Mouse (Mus musculus) ES-Bruce4 (cell line): ENCODE data around the gene Gprc5b.

Experiments used
- CTCF ChIP-seq: IDR thresholded peaks from one replicate; pipeline ENCODE4 v1.8.1; 2011; ENCODE audit warnings: low read depth, low read length
- POLR2A ChIP-seq: IDR thresholded peaks from one replicate; pipeline ENCODE4 v1.8.1; 2011; ENCODE audit warnings: low read length; ENCODE audit not compliant: insufficient read depth

DNA sequence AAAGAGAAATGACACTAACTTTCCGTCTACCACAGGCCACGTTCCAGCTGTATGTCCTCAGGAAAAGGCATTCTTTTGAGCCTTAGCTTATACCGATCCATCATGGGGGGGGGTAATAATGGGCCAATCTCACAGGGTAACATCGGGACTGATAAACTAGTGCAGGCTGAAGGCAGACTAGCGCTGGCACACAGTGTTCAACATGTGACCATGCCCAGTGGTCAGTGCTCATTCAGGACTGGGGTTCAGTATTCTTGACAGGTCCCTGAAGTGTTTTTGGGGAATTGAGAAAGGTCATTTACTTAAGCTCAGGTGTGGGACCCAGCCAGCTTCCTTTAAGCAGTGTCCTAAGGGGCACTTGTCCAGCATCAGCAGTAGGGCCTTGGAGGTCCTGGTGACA is 13.2 kb downstream of the Gprc5b start:
- no peak for TF ChIP-seq CTCF
- no peak for TF ChIP-seq POLR2A
